Mouse (Mus musculus) CD8-positive naive resting alpha-beta T cell, adult 2 months (primary cell): ENCODE results near the gene Rab3ip.

Experiments
- DNase-seq, 2 experiments: peaks; one replicate each; pipeline ENCODE4 v3.0.0; 2022; ENCODE audit warnings: low read depth in 2 of 2, low spot score in 2 of 2

The Rab3ip gene

DNA sequence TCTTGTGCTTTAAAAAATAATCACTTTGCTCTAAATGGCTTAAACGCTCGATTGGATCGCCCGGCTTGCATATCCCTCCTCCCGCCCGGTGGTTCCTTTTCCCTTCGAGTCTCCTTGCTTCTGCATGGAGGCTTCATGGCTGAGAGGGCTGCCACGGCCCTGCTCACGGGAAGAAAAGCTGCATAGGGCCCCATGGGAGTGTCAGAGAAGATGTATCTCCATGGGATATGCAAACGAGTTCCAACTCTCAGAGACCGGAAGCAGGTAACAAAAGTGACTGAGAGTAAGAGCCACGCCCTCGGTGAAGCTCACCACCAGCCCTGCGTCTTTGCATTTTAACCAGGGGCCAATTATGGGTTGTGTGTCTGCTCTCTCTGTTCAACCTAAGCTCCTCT is 78.6 kb downstream of the Rab3ip start:
- DNase-seq: no peak

DNA sequence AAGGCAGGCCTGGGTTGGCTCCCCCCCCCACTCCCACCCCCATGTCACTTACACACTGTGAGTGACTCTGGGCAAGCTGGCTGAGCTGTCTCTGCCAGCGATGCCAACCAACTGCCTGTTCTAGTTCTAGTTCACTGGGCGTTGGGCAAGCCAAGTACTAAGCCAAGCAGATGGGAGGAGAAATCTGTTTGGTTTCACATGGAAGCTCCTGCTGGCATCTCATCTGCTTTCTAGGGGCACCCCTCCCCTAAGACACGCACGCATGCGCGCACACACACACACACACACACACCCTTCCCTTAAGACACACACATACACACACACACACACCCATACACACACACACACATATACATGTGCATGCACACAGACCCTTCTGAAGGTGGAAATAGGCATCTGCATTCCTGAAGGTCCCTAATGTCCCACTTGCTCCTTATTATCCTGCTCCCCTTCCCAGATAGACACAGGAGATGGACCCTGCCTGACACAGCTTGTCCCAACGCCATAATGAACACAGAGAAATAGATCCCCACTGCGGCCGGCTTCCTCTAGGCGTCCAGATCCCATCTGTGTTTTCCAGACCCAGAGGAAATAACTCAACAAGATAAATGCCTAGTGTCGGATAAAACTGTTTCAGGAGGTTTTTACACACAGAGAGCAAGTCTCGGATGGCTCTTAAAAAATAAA is 79.1 kb downstream of the Rab3ip start:
- DNase-seq: no peak

DNA sequence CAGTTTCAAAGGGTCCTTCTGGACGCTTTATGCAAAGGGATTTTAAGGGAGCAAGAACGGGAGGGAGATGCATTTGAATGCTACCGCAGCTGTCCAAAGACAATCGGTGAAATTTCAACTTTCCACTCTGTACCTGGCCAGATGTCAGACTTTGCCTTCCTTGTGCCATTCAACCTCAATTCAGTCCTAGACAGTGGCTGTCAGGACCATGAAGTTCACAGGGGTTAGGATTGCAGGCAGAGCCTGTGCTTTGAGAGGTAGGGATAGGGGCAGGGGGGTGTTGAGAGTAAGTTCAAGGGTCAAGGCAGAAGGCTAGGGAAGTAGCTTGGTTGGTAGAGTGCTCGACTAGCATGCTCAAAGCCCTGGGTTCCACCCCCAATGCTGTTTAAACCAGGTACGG is 79.8 kb downstream of the Rab3ip start:
- DNase-seq: no peak
